9 mouse cellular contexts compared by ENCODE assay signal in the genomic region with DNA sequence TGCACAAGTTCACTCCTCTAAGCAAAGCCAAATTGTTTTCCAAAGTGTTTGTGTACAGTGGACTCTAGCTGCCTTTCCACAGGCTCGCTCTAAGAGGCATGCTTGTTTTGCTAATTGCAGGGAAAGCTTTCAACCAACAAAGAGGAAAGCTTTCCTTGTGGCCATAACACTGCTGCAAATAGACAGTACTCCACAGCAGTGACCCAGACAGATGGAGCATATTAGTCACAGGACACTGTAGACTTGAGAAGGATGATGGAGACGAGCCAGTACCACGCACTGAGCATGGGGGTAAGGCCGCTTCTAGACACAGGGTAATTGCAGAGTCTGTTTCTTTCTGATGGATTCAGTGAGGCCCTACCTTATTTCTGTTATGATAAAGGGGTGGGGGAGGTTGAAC. TPM values are rescaled to one million over a fixed set of nuclear protein-coding genes. Genes with fewer than 3 reads are reported as not detected.
DNase-seq lines count a peak whose midpoint lies in the region; ATAC-seq and TF ChIP-seq lines count a peak whose summit lies in the region.
"Had no signal": no experiment of that assay in that cellular context is flagged by ENCODE, and none has a peak within 500 bp of the region (broad histone marks: within the 10 kb centered on the region; RNA-seq: fewer than 3 reads in every experiment).

No protein-coding gene starts in this region.

- no peak for DNase-seq in heart, postnatal 0 days (ENCODE audit: low spot score)
- no peak for DNase-seq in heart, postnatal 25 days (ENCODE audit: low spot score)
- DNase-seq in brain, adult 2 months (ENCODE audit: low read depth, low spot score), result peak; percentile 94
- DNase-seq in cerebellum, adult 9-10 months, result peak; percentile 81
- DNase-seq in lung, postnatal 10 days, result peak; percentile 75

- TF ChIP-seq EP300 in heart, postnatal 0 days (IDR thresholded peaks at IDR 0.05; ENCODE audit: low read depth), result no peak

- peaks cover 16% of the 10 kb centered on the region for H3K4me1 ChIP-seq in heart, postnatal 0 days (ENCODE audit: control insufficient read depth, insufficient read depth)

- H3K9ac ChIP-seq in heart, postnatal 0 days (replicated peaks; ENCODE audit: low read depth, low read length), result no peak overlapping the region

- H3K9me3 ChIP-seq in heart, postnatal 0 days (replicated peaks; ENCODE audit: control insufficient read depth, low read length), result no peaks in the 10 kb centered on the region

- H3K4me2 ChIP-seq in heart, postnatal 0 days (ENCODE audit: low read depth, low read length), result no peak overlapping the region

- no peak overlapping the region for H3K4me3 ChIP-seq in heart, postnatal 0 days (ENCODE audit: low read depth, low read length)
- H3K4me3 ChIP-seq: heart, adult 2 months had no signal

- intact Hi-C loops in heart, postnatal 25 days (cut with DNase I), result no loop called here

- peak overlapping the region; percentile 39; the same call in 1 of the 2 replicates for H3K27ac ChIP-seq in heart, postnatal 0 days (ENCODE audit: low read depth)
- H3K27ac ChIP-seq: heart, adult 2 months had no signal

- no peaks in the 10 kb centered on the region for H3K27me3 ChIP-seq in heart, postnatal 0 days (ENCODE audit: control insufficient read depth, insufficient read depth, low read length)
- H3K27me3 ChIP-seq: Patski had no signal

- H3K36me3 ChIP-seq in heart, postnatal 0 days (replicated peaks; ENCODE audit: control insufficient read depth, insufficient read depth, low read length), result no peaks in the 10 kb centered on the region

- WGBS in heart, postnatal 0 days, result 57% methylated on average over 4 of the region's 4 CpGs

- TF ChIP-seq CTCF in heart, postnatal 0 days (IDR thresholded peaks at IDR 0.05; ENCODE audit: low read depth), result no peak

- ATAC-seq in heart, postnatal 0 days (ENCODE audit: insufficient read depth, low read depth), result no peak
- no peak for ATAC-seq in erythroblast, adult 5-6 weeks (replicated peaks; ENCODE audit: low FRiP score, poor library complexity, severe bottlenecking)
- no peak for ATAC-seq in CD4-positive, CD25-positive, alpha-beta regulatory T cell, adult 4 months
- ATAC-seq: Patski had no signal

RNA-seq across cellular contexts. Expression of gene Sgms1, which starts 33.3 kb away (rescaled TPM):
- total RNA-seq in heart, postnatal 0 days (2014; rRNA removed; ENCODE audit: low replicate concordance), result 52.0 and 78.8 TPM in 2 replicates
- polyA plus RNA-seq in heart, postnatal 0 days (2015; fragmentation: Nextera tagmentation; extraction: Ambion mirVana), result 29.4 and 31.1 TPM in 2 replicates
- total RNA-seq in heart, postnatal 25 days (2021), result 10 to 100 TPM; 55.8 to 59.0 TPM
- total RNA-seq in erythroblast, adult 5-6 weeks (2015; ENCODE audit: low replicate concordance), result 84.4 and 110 TPM in 2 replicates
- total RNA-seq in erythroblast, adult 5-6 weeks (2017; ENCODE audit: low replicate concordance), result 109 and 112 TPM in 2 replicates
- 10 to 100 TPM; 42.2 to 48.0 TPM for polyA plus RNA-seq in CD4-positive, CD25-positive, alpha-beta regulatory T cell, adult 4 months (2017; shearing (Covaris generic))

Comparison
In these comparisons a context has a peak if more than half of its experiments do, and no peak if none do; other contexts are left out.
1. DNase-seq: peak in brain, adult 2 months (single experiment), cerebellum, adult 9-10 months (single experiment) and lung, postnatal 10 days (single experiment); none in heart, postnatal 0 days (single experiment) and heart, postnatal 25 days (single experiment).